Mouse (Mus musculus): ENCODE measurements around the gene Trim25.

DNA sequence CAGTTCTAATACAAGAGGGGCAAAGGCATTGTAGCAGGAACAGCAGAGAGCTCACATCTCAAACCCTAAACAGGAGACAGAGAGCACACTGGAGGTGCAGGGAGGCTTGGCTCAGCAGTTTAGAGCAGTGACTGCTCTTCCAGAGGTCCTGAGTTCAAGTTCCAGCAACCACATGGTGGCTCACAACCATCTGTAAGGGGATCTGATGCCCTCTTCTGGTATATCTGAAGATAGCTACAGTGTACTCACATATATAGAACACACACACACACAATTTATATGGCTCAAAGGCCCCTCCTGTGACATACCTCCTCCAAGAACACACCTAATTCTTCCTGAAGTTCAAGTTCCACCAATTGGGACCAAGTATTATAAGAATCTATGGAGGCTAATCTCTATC lies 35.4 kb downstream of the Trim25 start:
- no peak for TF ChIP-seq POLR2A (IDR thresholded peaks at IDR 0.05; ENCODE audit: borderline replicate concordance, insufficient read depth, low read length)
- TF ChIP-seq CTCF (IDR thresholded peaks at IDR 0.05; ENCODE audit: borderline replicate concordance, insufficient read depth, low read depth, low read length), result no peak
